Mouse (Mus musculus): Measurements from ENCODE around the gene Tas2r143. TPM values are rescaled to one million over a fixed set of nuclear protein-coding genes. Genes with fewer than 3 reads are reported as not detected.

Tas2r143 gene
- polyA plus RNA-seq, 1 experiment from 2014 or later: not detected

GRCm38 (mm10) chr6:42398285-42398684 lies 1.8 kb upstream of the Tas2r143 start:
- Histone ChIP-seq H3K9ac (ENCODE audit: low read length) (no peak overlapping the region), H3K4me2 (ENCODE audit: low read depth, low read length, severe bottlenecking) (no peak overlapping the region), H3K36me3 (ENCODE audit: control insufficient read depth, insufficient read depth, low read length) (no peaks in the 10 kb centered on the region), H3K4me3 (ENCODE audit: low read depth, low read length) (no peak overlapping the region), H3K9me3 (ENCODE audit: control insufficient read depth, low read length) (no peaks in the 10 kb centered on the region), H3K4me1 (replicated peaks; ENCODE audit: control insufficient read depth, insufficient read depth, low read length) (no peaks in the 10 kb centered on the region), H3K27ac (ENCODE audit: low read depth, low read length) (no peak overlapping the region), H3K27me3 (ENCODE audit: control insufficient read depth, insufficient read depth, low read length) (no peaks in the 10 kb centered on the region)
- 85% methylated on average over 3 of the region's 3 CpGs for WGBS
- no peak for DNase-seq (ENCODE audit: low spot score)
- no peak for ATAC-seq (replicated peaks; ENCODE audit: low FRiP score)

DNA sequence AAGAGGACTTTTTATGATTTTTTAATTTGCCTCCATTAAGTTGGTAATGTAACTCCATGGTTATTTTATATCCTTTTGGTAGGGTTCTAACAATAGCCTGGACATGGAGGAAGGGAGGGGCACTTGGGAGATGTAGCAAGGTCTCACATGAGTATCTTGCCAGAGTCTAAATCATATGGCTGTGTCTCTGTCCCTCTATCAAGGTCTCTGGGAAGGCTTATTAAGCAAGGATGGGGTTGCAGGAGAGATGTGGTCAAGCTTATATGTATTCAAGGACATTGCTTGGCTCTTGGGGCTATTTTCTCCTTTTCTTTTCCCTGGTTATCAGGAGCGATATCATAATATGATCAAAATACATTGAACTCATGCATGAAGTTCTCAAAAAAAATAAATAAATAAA lies 1.0 kb upstream of the Tas2r143 start:
- no peak overlapping the region for H3K4me3 ChIP-seq (ENCODE audit: low read depth, low read length)
- H3K9ac ChIP-seq (ENCODE audit: low read length): no peak overlapping the region
- ATAC-seq (replicated peaks; ENCODE audit: low FRiP score) (no peak), DNase-seq (ENCODE audit: low spot score) (no peak)
- no peaks in the 10 kb centered on the region for H3K4me1 ChIP-seq (replicated peaks; ENCODE audit: control insufficient read depth, insufficient read depth, low read length)
- H3K27ac ChIP-seq (ENCODE audit: low read depth, low read length): no peak overlapping the region
- H3K9me3 ChIP-seq (ENCODE audit: control insufficient read depth, low read length): no peaks in the 10 kb centered on the region
- no peak overlapping the region for H3K4me2 ChIP-seq (ENCODE audit: low read depth, low read length, severe bottlenecking)
- no peaks in the 10 kb centered on the region for H3K36me3 ChIP-seq (ENCODE audit: control insufficient read depth, insufficient read depth, low read length)
- 92% methylated on average over 1 of the region's 1 CpGs for WGBS
- no peaks in the 10 kb centered on the region for H3K27me3 ChIP-seq (ENCODE audit: control insufficient read depth, insufficient read depth, low read length)

DNA sequence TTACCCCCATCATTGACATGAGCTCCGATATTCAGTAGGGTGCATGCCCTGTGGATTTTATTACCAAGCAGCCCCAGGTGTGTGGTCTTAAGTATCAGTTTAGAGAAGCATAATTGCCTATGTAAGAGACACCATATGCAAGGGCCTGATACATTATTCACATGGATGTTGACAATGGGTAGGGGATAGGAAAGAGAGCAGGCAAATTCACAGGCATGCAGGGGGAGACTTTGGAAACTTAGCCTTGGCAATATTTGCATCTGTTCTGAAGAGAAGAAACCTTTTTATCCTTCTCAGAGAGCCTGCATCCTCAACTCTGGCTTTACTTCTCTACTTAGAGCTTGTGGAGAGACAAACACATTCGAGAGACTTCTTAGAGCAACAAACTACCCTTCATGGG lies 5.1 kb downstream of the Tas2r143 start, which contains the start of gene Tas2r135:
TSS of gene Tas2r135 (plus strand) at position 301 of the 400 bp plus-strand sequence.
- no peaks in the 10 kb centered on the region for H3K27me3 ChIP-seq (ENCODE audit: control insufficient read depth, insufficient read depth, low read length)
- WGBS: 90% methylated on average over 2 of the region's 2 CpGs

GRCm38 (mm10) chr6:42419443-42419842 lies 19.4 kb downstream of the Tas2r143 start:
- H3K9me3 ChIP-seq (ENCODE audit: control insufficient read depth, low read length): no peaks in the 10 kb centered on the region
- H3K4me3 ChIP-seq (ENCODE audit: low read depth, low read length): no peak overlapping the region
- no peak overlapping the region for H3K4me2 ChIP-seq (ENCODE audit: low read depth, low read length, severe bottlenecking)
- no peaks in the 10 kb centered on the region for H3K36me3 ChIP-seq (ENCODE audit: control insufficient read depth, insufficient read depth, low read length)
- H3K4me1 ChIP-seq (replicated peaks; ENCODE audit: control insufficient read depth, insufficient read depth, low read length): no peaks in the 10 kb centered on the region
- 98% methylated on average over 2 of the region's 2 CpGs for WGBS
- no peaks in the 10 kb centered on the region for H3K27me3 ChIP-seq (ENCODE audit: control insufficient read depth, insufficient read depth, low read length)
- ATAC-seq (replicated peaks; ENCODE audit: low FRiP score) (no peak), DNase-seq (ENCODE audit: low spot score) (no peak)
- no peak overlapping the region for H3K27ac ChIP-seq (ENCODE audit: low read depth, low read length)
- H3K9ac ChIP-seq (ENCODE audit: low read length): no peak overlapping the region

More for the DNA sequence above, 5.1 kb downstream of the Tas2r143 start, which contains the start of gene Tas2r135:
- Histone ChIP-seq H3K9me3 (ENCODE audit: control insufficient read depth, low read length) (no peaks in the 10 kb centered on the region), H3K36me3 (ENCODE audit: control insufficient read depth, insufficient read depth, low read length) (no peaks in the 10 kb centered on the region), H3K4me3 (ENCODE audit: low read depth, low read length) (no peak within 1 kb of the TSS), H3K27ac (ENCODE audit: low read depth, low read length) (no peak within 1 kb of the TSS), H3K9ac (ENCODE audit: low read length) (no peak within 1 kb of the TSS), H3K4me2 (ENCODE audit: low read depth, low read length, severe bottlenecking) (no peak within 1 kb of the TSS), H3K4me1 (replicated peaks; ENCODE audit: control insufficient read depth, insufficient read depth, low read length) (no peaks in the 10 kb centered on the region)
- ATAC-seq (replicated peaks; ENCODE audit: low FRiP score) (no peak), DNase-seq (ENCODE audit: low spot score) (no peak)

- H3K4me3 ChIP-seq (ENCODE audit: low read depth, low read length): no peak overlapping the region
- DNase-seq (ENCODE audit: low spot score): no peak
- ATAC-seq (replicated peaks; ENCODE audit: low FRiP score): no peak
- 74% methylated on average over 2 of the region's 2 CpGs for WGBS
- no peaks in the 10 kb centered on the region for H3K9me3 ChIP-seq (ENCODE audit: control insufficient read depth, low read length)
- H3K36me3 ChIP-seq (ENCODE audit: control insufficient read depth, insufficient read depth, low read length): no peaks in the 10 kb centered on the region
- H3K4me1 ChIP-seq (replicated peaks; ENCODE audit: control insufficient read depth, insufficient read depth, low read length): no peaks in the 10 kb centered on the region
- H3K27ac ChIP-seq (ENCODE audit: low read depth, low read length): no peak overlapping the region
- no peak overlapping the region for H3K4me2 ChIP-seq (ENCODE audit: low read depth, low read length, severe bottlenecking)
- H3K9ac ChIP-seq (ENCODE audit: low read length): no peak overlapping the region
- H3K27me3 ChIP-seq (ENCODE audit: control insufficient read depth, insufficient read depth, low read length): no peaks in the 10 kb centered on the region
These were observed 21.4 kb downstream of the Tas2r143 start for GRCm38 (mm10) chr6:42421439-42421838.

- Histone ChIP-seq H3K4me3 (ENCODE audit: low read depth, low read length) (no peak overlapping the region), H3K36me3 (ENCODE audit: control insufficient read depth, insufficient read depth, low read length) (no peaks in the 10 kb centered on the region), H3K4me1 (replicated peaks; ENCODE audit: control insufficient read depth, insufficient read depth, low read length) (no peaks in the 10 kb centered on the region), H3K9ac (ENCODE audit: low read length) (no peak overlapping the region), H3K27ac (ENCODE audit: low read depth, low read length) (no peak overlapping the region), H3K9me3 (ENCODE audit: control insufficient read depth, low read length) (no peaks in the 10 kb centered on the region), H3K27me3 (ENCODE audit: control insufficient read depth, insufficient read depth, low read length) (no peaks in the 10 kb centered on the region), H3K4me2 (ENCODE audit: low read depth, low read length, severe bottlenecking) (no peak overlapping the region)
- WGBS: 95% methylated on average over 3 of the region's 3 CpGs
- no peak for DNase-seq (ENCODE audit: low spot score)
- ATAC-seq (replicated peaks; ENCODE audit: low FRiP score): no peak
These were observed 24.4 kb downstream of the Tas2r143 start for GRCm38 (mm10) chr6:42424472-42424871.

- DNase-seq (ENCODE audit: low spot score): no peak
- 87% methylated on average over 4 of the region's 4 CpGs for WGBS
These were observed 26.3 kb downstream of the Tas2r143 start for GRCm38 (mm10) chr6:42426337-42426736.

GRCm38 (mm10) chr6:42433554-42433953 lies 33.5 kb downstream of the Tas2r143 start:
- ATAC-seq (replicated peaks; ENCODE audit: low FRiP score): no peak
- Histone ChIP-seq H3K4me2 (ENCODE audit: low read depth, low read length, severe bottlenecking) (no peak overlapping the region), H3K36me3 (ENCODE audit: control insufficient read depth, insufficient read depth, low read length) (no peaks in the 10 kb centered on the region), H3K4me1 (replicated peaks; ENCODE audit: control insufficient read depth, insufficient read depth, low read length) (no peaks in the 10 kb centered on the region), H3K27me3 (ENCODE audit: control insufficient read depth, insufficient read depth, low read length) (no peaks in the 10 kb centered on the region), H3K27ac (ENCODE audit: low read depth, low read length) (no peak overlapping the region), H3K9me3 (ENCODE audit: control insufficient read depth, low read length) (no peaks in the 10 kb centered on the region), H3K4me3 (ENCODE audit: low read depth, low read length) (no peak overlapping the region), H3K9ac (ENCODE audit: low read length) (no peak overlapping the region)
- DNase-seq (ENCODE audit: low spot score): no peak
- 75% methylated on average over 2 of the region's 2 CpGs for WGBS

More at GRCm38 (mm10) chr6:42426337-42426736, 26.3 kb downstream of the Tas2r143 start:
- no peak overlapping the region for H3K4me2 ChIP-seq (ENCODE audit: low read depth, low read length, severe bottlenecking)
- no peaks in the 10 kb centered on the region for H3K36me3 ChIP-seq (ENCODE audit: control insufficient read depth, insufficient read depth, low read length)
- no peak overlapping the region for H3K27ac ChIP-seq (ENCODE audit: low read depth, low read length)
- H3K9ac ChIP-seq (ENCODE audit: low read length): no peak overlapping the region
- ATAC-seq (replicated peaks; ENCODE audit: low FRiP score): no peak
- H3K9me3 ChIP-seq (ENCODE audit: control insufficient read depth, low read length): no peaks in the 10 kb centered on the region
- no peaks in the 10 kb centered on the region for H3K27me3 ChIP-seq (ENCODE audit: control insufficient read depth, insufficient read depth, low read length)
- H3K4me1 ChIP-seq (replicated peaks; ENCODE audit: control insufficient read depth, insufficient read depth, low read length): no peaks in the 10 kb centered on the region
- H3K4me3 ChIP-seq (ENCODE audit: low read depth, low read length): no peak overlapping the region

DNA sequence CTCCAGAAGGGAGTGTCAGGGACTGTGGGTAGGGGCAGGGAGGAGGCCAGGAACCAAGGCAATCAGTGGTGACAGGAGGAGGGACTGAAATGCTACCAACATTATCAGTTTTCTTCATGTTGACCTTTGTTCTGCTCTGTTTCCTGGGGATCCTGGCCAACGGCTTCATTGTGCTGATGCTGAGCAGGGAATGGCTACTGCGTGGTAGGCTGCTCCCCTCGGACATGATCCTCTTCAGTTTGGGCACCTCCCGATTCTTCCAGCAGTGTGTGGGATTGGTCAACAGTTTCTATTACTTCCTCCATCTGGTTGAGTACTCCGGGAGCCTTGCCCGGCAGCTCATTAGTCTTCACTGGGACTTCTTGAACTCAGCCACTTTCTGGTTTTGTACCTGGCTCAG lies 34.4 kb downstream of the Tas2r143 start, which contains the start of gene Tas2r126:
TSS of gene Tas2r126 (plus strand) at position 90 of the 400 bp plus-strand sequence.
- H3K4me2 ChIP-seq (ENCODE audit: low read depth, low read length, severe bottlenecking): no peak within 1 kb of the TSS
- no peak within 1 kb of the TSS for H3K4me3 ChIP-seq (ENCODE audit: low read depth, low read length)
- H3K4me1 ChIP-seq (replicated peaks; ENCODE audit: control insufficient read depth, insufficient read depth, low read length): no peaks in the 10 kb centered on the region
- no peaks in the 10 kb centered on the region for H3K27me3 ChIP-seq (ENCODE audit: control insufficient read depth, insufficient read depth, low read length)
- H3K36me3 ChIP-seq (ENCODE audit: control insufficient read depth, insufficient read depth, low read length): no peaks in the 10 kb centered on the region
- H3K27ac ChIP-seq (ENCODE audit: low read depth, low read length): no peak within 1 kb of the TSS
- WGBS: 87% methylated on average over 6 of the region's 6 CpGs
- no peak within 1 kb of the TSS for H3K9ac ChIP-seq (ENCODE audit: low read length)
- ATAC-seq (replicated peaks; ENCODE audit: low FRiP score) (no peak), DNase-seq (ENCODE audit: low spot score) (no peak)
- H3K9me3 ChIP-seq (ENCODE audit: control insufficient read depth, low read length): no peaks in the 10 kb centered on the region
